Mouse (Mus musculus) kidney, postnatal 0 days (tissue): ENCODE results near the gene Map7d2. TPM values are rescaled to one million over a fixed set of nuclear protein-coding genes. Genes with fewer than 3 reads are reported as not detected.
"Not testable (repeated sequence)": the region's sequence is repeated elsewhere in the genome, so short reads cannot be mapped to it uniquely, and the experiment has no call there.

ENCODE experiments used
- ATAC-seq: fragments of 200-750 bp; cut with Nextera tagmentation; replicated peaks from 2 replicates; pipeline ENCODE4 v1.8.0; 2017; ENCODE audit warnings: low read depth, moderate number of reproducible peaks, moderate TSS enrichment, moderate library complexity; ENCODE audit not compliant: low FRiP score
- DNase-seq: peaks from one replicate; pipeline ENCODE4 v3.0.0-alpha.2; 2016; ENCODE audit warnings: low spot score
- H3K27ac ChIP-seq: fragments of 300-500 bp; sonication (generic); 2 replicates; pipeline ENCODE4 v1.5.1; 2014; ENCODE audit warnings: mild to moderate bottlenecking
- H3K27me3 ChIP-seq: fragments of 300-500 bp; sonication (generic); 2 replicates; pipeline ENCODE4 v1.6.1; 2014; ENCODE audit warnings: low read length, mixed read lengths; ENCODE audit not compliant: insufficient read depth
- H3K36me3 ChIP-seq: fragments of 300-500 bp; sonication (generic); 2 replicates; pipeline ENCODE4 v1.6.1; 2014; ENCODE audit warnings: low read length, mixed read lengths; ENCODE audit not compliant: insufficient read depth
- H3K4me1 ChIP-seq: fragments of 300-500 bp; sonication (generic); replicated peaks from 2 replicates; pipeline ENCODE4 v1.6.1; 2014; ENCODE audit warnings: antibody characterized with exemption, low read length, mixed read lengths; ENCODE audit not compliant: insufficient read depth
- H3K4me2 ChIP-seq: fragments of 300-500 bp; sonication (generic); 2 replicates; pipeline ENCODE4 v1.6.1; 2014; ENCODE audit warnings: mild to moderate bottlenecking, low read length, moderate library complexity, mixed read lengths
- H3K4me3 ChIP-seq: fragments of 300-500 bp; sonication (generic); replicated peaks from 2 replicates; pipeline ENCODE4 v1.5.1; 2014; ENCODE audit warnings: low read depth, low read length
- H3K9ac ChIP-seq: fragments of 300-500 bp; sonication (generic); 2 replicates; pipeline ENCODE4 v1.6.1; 2014; ENCODE audit warnings: low read depth, low read length
- H3K9me3 ChIP-seq: fragments of 300-500 bp; sonication (generic); replicated peaks from 2 replicates; pipeline ENCODE4 v1.6.1; 2016; ENCODE audit warnings: low read length, inconsistent platforms, mixed read lengths
- CTCF ChIP-seq: IDR thresholded peaks from 2 replicates; pipeline ENCODE4 v1.5.1; 2016; ENCODE audit warnings: antibody characterized with exemption, low read depth, mild to moderate bottlenecking, moderate library complexity
- WGBS: fragments of 180-500 bp; shearing (Covaris S2); extraction: QIAGEN DNeasy Blood & Tissue Kit; methylation state at CpG from one replicate; pipeline ENCODE4 v1.1.7; 2014; 5-methylcytosine and 5-hydroxymethylcytosine counted together
- polyA plus RNA-seq: library from polyadenylated mRNA; unstranded; fragments of >200 nt; fragmentation: Nextera tagmentation; extraction: Ambion mirVana; gene quantifications from 2 replicates; pipeline ENCODE4 v1.2.1, GENCODE M21; 2015

The Map7d2 gene
- polyA plus RNA-seq, 1 experiment from 2014 or later, result 1.9 TPM

GRCm38 (mm10) chrX:159391239-159391638, 23.1 kb upstream of the Map7d2 start:
- Histone ChIP-seq H3K4me2 (no peak overlapping the region), H3K27me3 (no peaks in the 10 kb centered on the region), H3K9me3 (no peaks in the 10 kb centered on the region), H3K9ac (no peak overlapping the region), H3K36me3 (no peaks in the 10 kb centered on the region), H3K27ac (no peak overlapping the region), H3K4me3 (no peak overlapping the region), H3K4me1 (no peaks in the 10 kb centered on the region)
- no peak for TF ChIP-seq CTCF
- ATAC-seq (no peak), DNase-seq (no peak)
- 79% methylated on average over 3 of the region's 3 CpGs for WGBS

- TF ChIP-seq CTCF, result peak; percentile 68
- Histone ChIP-seq H3K36me3 (no peaks in the 10 kb centered on the region), H3K4me1 (no peaks in the 10 kb centered on the region), H3K27ac (no peak overlapping the region), H3K9me3 (no peaks in the 10 kb centered on the region), H3K4me2 (no peak overlapping the region), H3K27me3 (no peaks in the 10 kb centered on the region; the same call in 1 of the 2 replicates), H3K4me3 (no peak overlapping the region), H3K9ac (no peak overlapping the region)
- ATAC-seq (no peak), DNase-seq (peak; percentile 44)
- 32% methylated on average over 4 of the region's 4 CpGs for WGBS
Measured at GRCm38 (mm10) chrX:159409253-159409652, 5.1 kb upstream of the Map7d2 start.

GRCm38 (mm10) chrX:159414829-159415673, 679 bp downstream of the Map7d2 start:
- Histone ChIP-seq H3K9ac (no peak overlapping the region), H3K4me3 (peak overlapping the region; percentile 47), H3K9me3 (no peaks in the 10 kb centered on the region), H3K27ac (no peak overlapping the region), H3K4me2 (peak overlapping the region; percentile 91), H3K36me3 (no peaks in the 10 kb centered on the region), H3K27me3 (no peaks in the 10 kb centered on the region; the same call in 1 of the 2 replicates), H3K4me1 (no peaks in the 10 kb centered on the region)
- no peak for TF ChIP-seq CTCF
- DNase-seq (no peak), ATAC-seq (peak; percentile 61)
- WGBS, result 22% methylated on average over 58 of the region's 65 CpGs

- H3K4me3 ChIP-seq, H3K4me2 ChIP-seq, H3K4me1 ChIP-seq, DNase-seq, H3K9ac ChIP-seq, H3K27ac ChIP-seq, H3K36me3 ChIP-seq, H3K9me3 ChIP-seq, ATAC-seq, H3K27me3 ChIP-seq: not testable (repeated sequence)
- 94% methylated on average over 3 of the region's 3 CpGs for WGBS
Measured at GRCm38 (mm10) chrX:159430507-159430906, 16.1 kb downstream of the Map7d2 start.

- no peak overlapping the region for H3K9ac ChIP-seq
- no peaks in the 10 kb centered on the region for H3K9me3 ChIP-seq
- no peaks in the 10 kb centered on the region for H3K4me1 ChIP-seq
- 37% methylated on average over 3 of the region's 3 CpGs for WGBS
- no peak overlapping the region for H3K27ac ChIP-seq
- no peaks in the 10 kb centered on the region for H3K27me3 ChIP-seq
- no peaks in the 10 kb centered on the region for H3K36me3 ChIP-seq
- TF ChIP-seq CTCF, result peak; percentile 71
- no peak for ATAC-seq
- no peak overlapping the region for H3K4me3 ChIP-seq
- H3K4me2 ChIP-seq, result no peak overlapping the region
- peak; percentile 62 for DNase-seq
Measured at GRCm38 (mm10) chrX:159442128-159442527, 27.8 kb downstream of the Map7d2 start.

- ATAC-seq, result no peak
- Histone ChIP-seq H3K27me3 (no peaks in the 10 kb centered on the region), H3K4me2 (no peak overlapping the region), H3K4me1 (no peaks in the 10 kb centered on the region), H3K36me3 (no peaks in the 10 kb centered on the region), H3K9me3 (no peaks in the 10 kb centered on the region), H3K4me3 (no peak overlapping the region), H3K9ac (no peak overlapping the region), H3K27ac (no peak overlapping the region)
- 94% methylated on average over 1 of the region's 1 CpGs for WGBS
- no peak for TF ChIP-seq CTCF
- DNase-seq, result no peak
Measured at GRCm38 (mm10) chrX:159447133-159447532, 32.8 kb downstream of the Map7d2 start.
